Mouse (Mus musculus): ENCODE results near the gene Fem1b. TPM values are rescaled to one million over a fixed set of nuclear protein-coding genes. Genes with fewer than 3 reads are reported as not detected.

Fem1b gene
- polyA plus RNA-seq, 1 experiment from 2014 or later, result 16.2 TPM

- H3K4me1 ChIP-seq (replicated peaks), result no peaks in the 10 kb centered on the region
- H3K4me3 ChIP-seq (replicated peaks), result no peak overlapping the region
- peak overlapping the region; percentile 41 for H3K4me2 ChIP-seq (replicated peaks)
- 0 out of 2 replicates have a peak, but pooled peaks have one; percentile 41 for ATAC-seq
- no peaks in the 10 kb centered on the region for H3K9me3 ChIP-seq
- H3K27ac ChIP-seq, result no peak overlapping the region
- H3K27me3 ChIP-seq (replicated peaks), result no peaks in the 10 kb centered on the region; the same call in 1 of the 2 replicates
- WGBS, result 9% methylated on average over 13 of the region's 13 CpGs
- H3K9ac ChIP-seq, result no peak overlapping the region
- no peaks in the 10 kb centered on the region for H3K36me3 ChIP-seq
Measured at GRCm38 (mm10) chr9:62763478-62763877, 48.3 kb downstream of the Fem1b start.

- Histone ChIP-seq H3K27ac (no peak overlapping the region), H3K4me2 (replicated peaks) (no peak overlapping the region), H3K27me3 (replicated peaks) (no peaks in the 10 kb centered on the region; the same call in 1 of the 2 replicates), H3K36me3 (no peaks in the 10 kb centered on the region), H3K9ac (no peak overlapping the region), H3K4me3 (replicated peaks) (no peak overlapping the region), H3K4me1 (replicated peaks) (no peaks in the 10 kb centered on the region), H3K9me3 (no peaks in the 10 kb centered on the region)
- no peak for ATAC-seq
- WGBS, result 43% methylated on average over 3 of the region's 3 CpGs
Measured at GRCm38 (mm10) chr9:62759601-62760000, 52.1 kb downstream of the Fem1b start.

GRCm38 (mm10) chr9:62758288-62758687 is 53.4 kb downstream of the Fem1b start:
- Histone ChIP-seq H3K4me1 (replicated peaks) (no peaks in the 10 kb centered on the region), H3K9ac (no peak overlapping the region), H3K36me3 (no peaks in the 10 kb centered on the region; the same call in 1 of the 2 replicates), H3K4me2 (replicated peaks) (no peak overlapping the region), H3K9me3 (no peaks in the 10 kb centered on the region), H3K27ac (no peak overlapping the region), H3K4me3 (replicated peaks) (no peak overlapping the region), H3K27me3 (replicated peaks) (no peaks in the 10 kb centered on the region)
- 88% methylated on average over 4 of the region's 4 CpGs for WGBS
- no peak for ATAC-seq

- no peak for ATAC-seq
- Histone ChIP-seq H3K4me2 (replicated peaks) (no peak overlapping the region), H3K4me3 (replicated peaks) (no peak overlapping the region), H3K9me3 (no peaks in the 10 kb centered on the region), H3K4me1 (replicated peaks) (no peaks in the 10 kb centered on the region), H3K27ac (no peak overlapping the region), H3K36me3 (no peaks in the 10 kb centered on the region; the same call in 1 of the 2 replicates), H3K9ac (no peak overlapping the region), H3K27me3 (replicated peaks) (no peaks in the 10 kb centered on the region)
- WGBS, result 88% methylated on average over 11 of the region's 11 CpGs
Measured at GRCm38 (mm10) chr9:62750381-62750780, 61.4 kb downstream of the Fem1b start.

- H3K9me3 ChIP-seq, result no peaks in the 10 kb centered on the region
- no peak overlapping the region for H3K27ac ChIP-seq
- H3K36me3 ChIP-seq, result no peaks in the 10 kb centered on the region; the same call in 1 of the 2 replicates
- no peak overlapping the region for H3K9ac ChIP-seq
- no peak overlapping the region for H3K4me2 ChIP-seq (replicated peaks)
- no peaks in the 10 kb centered on the region for H3K27me3 ChIP-seq (replicated peaks)
- 53% methylated on average over 6 of the region's 6 CpGs for WGBS
- H3K4me1 ChIP-seq (replicated peaks), result no peaks in the 10 kb centered on the region
- ATAC-seq, result no peak
- H3K4me3 ChIP-seq (replicated peaks), result no peak overlapping the region
Measured at GRCm38 (mm10) chr9:62749666-62750065, 62.1 kb downstream of the Fem1b start.

- H3K27me3 ChIP-seq (replicated peaks), result no peaks in the 10 kb centered on the region
- H3K4me2 ChIP-seq (replicated peaks), result no peak overlapping the region
- no peaks in the 10 kb centered on the region for H3K36me3 ChIP-seq
- no peak overlapping the region for H3K9ac ChIP-seq
- WGBS, result 55% methylated on average over 6 of the region's 6 CpGs
- no peak for ATAC-seq
- H3K9me3 ChIP-seq, result no peaks in the 10 kb centered on the region
- no peak overlapping the region for H3K27ac ChIP-seq
- no peak overlapping the region for H3K4me3 ChIP-seq (replicated peaks)
- no peaks in the 10 kb centered on the region for H3K4me1 ChIP-seq (replicated peaks)
Measured at GRCm38 (mm10) chr9:62746646-62747045, 65.1 kb downstream of the Fem1b start.

GRCm38 (mm10) chr9:62744558-62745275 is 67.0 kb downstream of the Fem1b start:
- ATAC-seq, result no peak
- H3K27ac ChIP-seq, result no peak overlapping the region
- no peak overlapping the region for H3K9ac ChIP-seq
- no peaks in the 10 kb centered on the region for H3K9me3 ChIP-seq
- no peak overlapping the region for H3K4me2 ChIP-seq (replicated peaks)
- no peaks in the 10 kb centered on the region for H3K36me3 ChIP-seq
- no peaks in the 10 kb centered on the region for H3K27me3 ChIP-seq (replicated peaks)
- 54% methylated on average over 7 of the region's 7 CpGs for WGBS
- H3K4me1 ChIP-seq (replicated peaks), result no peaks in the 10 kb centered on the region
- no peak overlapping the region for H3K4me3 ChIP-seq (replicated peaks)

Other genes starting within 250 kb of the Fem1b start
- gene Itga11, start 134.1 kb downstream of the Fem1b start, polyA plus RNA-seq (2015; fragmentation: Nextera tagmentation; extraction: Ambion mirVana), result 3.0 and 3.2 TPM in 2 replicates
- gene Cln6, start 26.9 kb upstream of the Fem1b start, polyA plus RNA-seq (2015; fragmentation: Nextera tagmentation; extraction: Ambion mirVana), result 29.6 and 30.6 TPM in 2 replicates
- gene Calml4, start 46.1 kb upstream of the Fem1b start, polyA plus RNA-seq (2015; fragmentation: Nextera tagmentation; extraction: Ambion mirVana), result 193 and 202 TPM in 2 replicates
- gene Pias1, start 176.0 kb upstream of the Fem1b start, polyA plus RNA-seq (2015; fragmentation: Nextera tagmentation; extraction: Ambion mirVana), result 46.4 and 49.2 TPM in 2 replicates

Measured in intestine, embryonic 15.5 days (tissue).